Mouse (Mus musculus): Measurements from ENCODE around the gene Ctsh. TPM values are rescaled to one million over a fixed set of nuclear protein-coding genes. Genes with fewer than 3 reads are reported as not detected.

The Ctsh gene
- total RNA-seq (2017) = 201 and 215 TPM in 2 replicates

DNA sequence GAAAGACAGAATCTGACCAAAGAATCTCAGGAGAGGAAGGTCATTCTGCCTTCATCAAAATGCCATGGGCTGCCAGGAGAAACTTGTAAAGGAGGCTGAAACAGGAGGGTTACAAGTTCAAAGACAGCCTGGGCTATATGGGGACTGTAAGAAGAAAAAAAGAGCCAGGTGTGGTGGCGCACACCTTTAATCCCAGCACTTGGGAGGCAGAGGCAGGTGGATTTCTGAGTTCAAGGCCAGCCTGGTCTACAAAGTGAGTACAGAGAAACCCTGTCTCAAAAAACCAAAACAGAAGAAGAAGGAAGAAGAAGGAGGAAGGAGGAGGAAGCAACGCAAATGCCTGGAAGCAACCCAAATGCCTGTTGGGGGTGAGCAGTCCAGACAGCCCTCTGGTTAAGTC, at the start of gene Ctsh:
Gene Ctsh (plus strand): TSS at position 301 of the 400 bp plus-strand sequence.
- ATAC-seq (ENCODE audit: extremely low read depth, insufficient number of reproducible peaks, low FRiP score, poor library complexity, severe bottlenecking) = no peak

DNA sequence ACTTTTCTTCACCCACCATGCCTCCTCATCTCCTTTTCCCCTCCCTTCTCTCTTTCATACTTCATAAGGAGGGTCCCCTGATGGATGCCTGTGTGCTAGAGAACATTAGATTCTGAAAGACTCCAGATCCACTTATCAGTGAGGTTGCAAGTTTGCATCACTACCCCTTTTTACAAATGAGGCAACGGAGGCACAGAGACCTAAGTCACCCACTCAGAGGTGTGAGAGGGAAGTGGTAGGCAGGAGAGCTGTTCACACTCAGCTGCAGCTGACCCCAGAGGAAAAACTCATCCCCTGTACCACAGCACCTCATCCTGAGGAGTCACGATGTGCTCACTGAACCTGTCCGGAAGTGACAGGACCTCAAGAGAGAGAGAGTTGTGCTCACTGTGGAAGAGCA, 47.5 kb upstream of the Ctsh start:
- ATAC-seq (ENCODE audit: extremely low read depth, insufficient number of reproducible peaks, low FRiP score, poor library complexity, severe bottlenecking) = no peak

DNA sequence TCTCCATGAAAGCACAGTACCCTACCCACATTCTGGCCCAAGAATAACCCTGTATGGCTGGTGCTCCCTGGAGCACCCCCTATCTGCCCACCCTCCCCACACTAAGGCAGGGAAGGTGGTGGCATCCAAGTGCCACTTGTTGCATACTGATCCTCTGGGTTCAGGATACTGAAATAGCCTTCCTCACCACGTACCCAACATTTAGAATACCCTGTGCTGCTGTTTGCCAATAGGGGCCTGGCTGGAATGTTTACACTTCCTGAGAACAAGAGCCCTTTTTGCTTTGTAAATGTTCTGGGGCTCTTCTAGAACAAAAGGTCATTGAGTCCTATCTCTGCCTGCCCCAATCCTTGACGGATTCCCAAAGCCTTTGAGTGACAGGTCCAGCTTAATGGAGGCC, 46.9 kb upstream of the Ctsh start:
- no peak for ATAC-seq (ENCODE audit: extremely low read depth, insufficient number of reproducible peaks, low FRiP score, poor library complexity, severe bottlenecking)

DNA sequence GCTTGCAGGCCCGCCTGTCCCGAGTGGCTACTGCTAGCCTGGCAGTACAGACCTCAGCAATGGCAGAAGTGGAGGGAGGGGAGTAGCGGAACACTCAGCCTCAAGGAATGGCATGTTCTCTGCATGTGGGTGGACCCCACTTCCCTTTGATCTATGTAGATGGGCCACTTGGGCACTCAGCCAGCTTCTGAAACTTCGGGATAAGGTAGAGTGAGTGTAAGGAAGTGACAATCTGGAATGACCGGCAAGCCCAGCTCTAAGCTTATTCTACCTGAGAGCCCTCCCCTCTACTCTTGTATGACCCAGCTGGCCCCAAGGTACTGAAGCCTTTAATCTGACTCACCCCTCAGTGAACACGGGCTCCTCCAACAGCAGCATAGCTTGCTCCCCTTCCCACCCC, 45.8 kb upstream of the Ctsh start:
- ATAC-seq (ENCODE audit: extremely low read depth, insufficient number of reproducible peaks, low FRiP score, poor library complexity, severe bottlenecking) = no peak; the same call in 1 of the 2 replicates

DNA sequence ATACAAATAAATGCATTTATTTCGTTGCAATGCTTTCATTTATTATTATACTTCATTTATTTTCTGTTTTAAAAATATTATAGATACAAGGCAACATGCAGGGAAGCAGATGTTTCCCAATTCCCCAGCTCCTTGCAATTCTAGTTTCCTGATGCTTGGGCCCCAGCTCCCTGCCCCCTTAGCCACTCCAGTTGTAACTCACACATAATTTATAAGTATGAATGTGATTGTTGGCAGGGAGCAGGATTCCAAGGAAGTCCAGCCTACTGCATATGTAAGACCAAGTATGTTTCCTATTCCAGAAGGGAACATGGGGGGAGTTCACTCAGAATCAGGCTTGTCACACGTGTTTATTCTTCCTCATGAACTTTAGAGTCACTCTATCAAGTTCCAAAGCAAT, 42.1 kb upstream of the Ctsh start:
- no peak for ATAC-seq (ENCODE audit: extremely low read depth, insufficient number of reproducible peaks, low FRiP score, poor library complexity, severe bottlenecking)

DNA sequence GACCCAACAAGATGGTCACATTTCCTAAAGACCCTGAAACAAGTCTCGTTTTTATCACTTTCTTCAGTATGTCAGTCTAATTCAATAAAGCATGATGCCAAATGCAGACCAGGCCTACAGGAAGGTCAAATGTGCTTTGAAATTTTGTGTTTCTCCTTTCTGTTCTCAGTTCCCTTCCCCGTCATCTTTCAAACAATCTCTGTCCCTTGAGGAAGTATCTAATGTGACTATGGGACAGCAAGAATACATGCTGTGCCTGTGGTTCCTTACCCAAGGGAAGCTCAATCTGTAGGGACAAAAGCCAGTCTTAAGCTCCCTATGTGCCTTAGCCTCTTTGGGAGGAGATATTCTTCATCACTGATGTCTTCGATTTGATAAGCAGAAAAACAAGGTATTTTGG, 39.3 kb upstream of the Ctsh start:
- no peak for ATAC-seq (ENCODE audit: extremely low read depth, insufficient number of reproducible peaks, low FRiP score, poor library complexity, severe bottlenecking)

DNA sequence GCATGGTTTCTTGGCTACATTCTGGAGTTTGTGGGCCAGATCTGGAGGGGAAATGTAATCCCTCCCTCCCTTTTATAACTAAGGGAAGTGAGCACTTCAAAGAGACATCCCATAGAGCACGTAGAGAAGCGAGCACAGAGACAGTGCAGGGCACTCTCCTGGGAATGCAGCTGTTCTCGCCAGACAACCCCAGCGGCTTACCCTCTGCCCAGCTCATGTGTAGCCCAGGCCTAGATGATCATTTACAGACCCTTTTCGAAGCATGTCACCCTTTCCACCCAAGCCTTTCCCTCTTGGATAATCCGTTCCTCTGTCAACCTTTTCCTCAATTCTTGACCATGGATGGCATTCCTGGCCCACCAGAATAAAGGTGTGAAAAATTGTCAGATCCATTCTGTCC, 37.7 kb upstream of the Ctsh start:
- ATAC-seq (ENCODE audit: extremely low read depth, insufficient number of reproducible peaks, low FRiP score, poor library complexity, severe bottlenecking) = no peak

DNA sequence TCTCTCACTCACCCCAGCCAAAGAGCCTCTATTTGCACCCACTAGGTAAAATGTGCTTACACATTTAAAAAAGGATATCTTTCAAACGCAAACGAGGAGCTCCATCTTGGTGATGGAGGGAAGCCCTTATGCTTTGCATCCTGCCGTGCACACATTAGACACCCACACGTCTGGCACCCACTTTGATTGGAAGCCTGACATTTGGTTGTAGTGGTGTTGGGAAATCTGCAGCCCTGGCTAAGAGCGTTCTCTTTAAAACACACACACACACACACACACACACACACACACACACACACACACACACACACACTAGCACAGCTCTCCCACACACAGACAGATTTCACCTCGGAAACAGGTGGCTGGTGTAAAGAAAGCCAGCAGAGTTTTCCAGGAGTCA, 33.1 kb upstream of the Ctsh start:
- ATAC-seq (ENCODE audit: extremely low read depth, insufficient number of reproducible peaks, low FRiP score, poor library complexity, severe bottlenecking) = no peak

DNA sequence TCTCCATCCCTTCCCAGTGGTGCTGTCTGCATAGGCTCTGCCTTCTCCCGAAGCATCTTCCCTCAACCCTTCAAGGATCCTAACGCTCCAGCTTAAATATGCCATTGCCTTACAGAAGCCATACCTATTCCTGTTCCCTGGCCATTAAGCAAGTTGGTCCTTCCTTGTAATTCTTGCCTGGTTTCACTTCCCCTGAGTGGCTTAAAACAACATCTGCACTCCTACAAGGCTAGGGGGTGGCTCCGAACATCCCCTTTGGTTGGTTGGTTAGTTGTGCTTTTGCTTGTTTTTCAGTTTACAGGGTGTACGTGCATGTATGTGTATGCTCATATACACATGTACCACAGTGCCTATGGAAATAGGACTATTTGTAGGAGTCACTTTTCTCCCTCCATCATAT, 32.5 kb upstream of the Ctsh start:
- ATAC-seq (ENCODE audit: extremely low read depth, insufficient number of reproducible peaks, low FRiP score, poor library complexity, severe bottlenecking) = peak; percentile 53; the same call in 1 of the 2 replicates

GRCm38 (mm10) chr9:90027709-90028108, 26.2 kb upstream of the Ctsh start:
- peak; percentile 33; the same call in 1 of the 2 replicates for ATAC-seq (ENCODE audit: extremely low read depth, insufficient number of reproducible peaks, low FRiP score, poor library complexity, severe bottlenecking)

DNA sequence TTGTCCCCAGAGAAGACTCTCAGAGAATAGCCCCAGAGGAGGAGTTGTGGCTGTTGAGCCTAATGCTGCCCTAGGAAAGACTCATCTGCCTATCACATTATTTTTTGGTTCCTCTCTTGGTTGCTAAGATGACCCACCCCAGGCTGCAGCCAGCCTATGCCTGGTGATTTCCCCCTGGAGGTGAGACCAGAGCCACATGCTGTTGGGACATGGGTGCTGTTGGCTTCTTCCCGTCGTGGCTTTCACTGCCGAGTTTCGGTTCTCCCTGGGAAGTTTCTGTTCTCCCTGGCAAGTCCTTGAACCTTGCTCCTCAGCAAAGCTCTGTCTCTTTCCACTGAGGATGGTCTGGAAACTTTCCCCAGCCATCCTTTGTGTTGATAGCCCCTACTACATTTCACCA, 20.0 kb upstream of the Ctsh start:
- ATAC-seq (ENCODE audit: extremely low read depth, insufficient number of reproducible peaks, low FRiP score, poor library complexity, severe bottlenecking) = no peak

- no peak for ATAC-seq (ENCODE audit: extremely low read depth, insufficient number of reproducible peaks, low FRiP score, poor library complexity, severe bottlenecking)
Measured at GRCm38 (mm10) chr9:90035168-90035567, 18.8 kb upstream of the Ctsh start.

DNA sequence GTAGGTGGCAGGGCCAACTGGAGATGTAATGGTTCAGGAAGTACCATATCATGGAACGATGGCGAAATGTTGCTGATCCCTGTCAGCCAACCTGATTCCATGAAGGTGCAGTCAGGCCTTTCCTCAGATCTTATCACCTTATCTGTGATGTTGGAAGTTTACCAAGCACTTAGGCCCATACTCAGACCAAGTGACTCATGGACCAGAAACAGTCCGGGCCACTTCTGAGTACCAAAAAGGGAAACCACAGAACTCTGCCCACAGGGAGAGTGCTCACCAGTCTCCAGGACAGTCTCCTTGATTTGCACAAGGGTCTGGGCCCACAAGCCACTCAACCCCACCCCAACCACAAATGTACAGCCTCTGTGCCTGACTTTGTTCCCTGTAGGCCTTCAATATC, 18.2 kb upstream of the Ctsh start:
- no peak for ATAC-seq (ENCODE audit: extremely low read depth, insufficient number of reproducible peaks, low FRiP score, poor library complexity, severe bottlenecking)

- ATAC-seq (ENCODE audit: extremely low read depth, insufficient number of reproducible peaks, low FRiP score, poor library complexity, severe bottlenecking) = no peak
Measured at GRCm38 (mm10) chr9:90036313-90036712, 17.6 kb upstream of the Ctsh start.

DNA sequence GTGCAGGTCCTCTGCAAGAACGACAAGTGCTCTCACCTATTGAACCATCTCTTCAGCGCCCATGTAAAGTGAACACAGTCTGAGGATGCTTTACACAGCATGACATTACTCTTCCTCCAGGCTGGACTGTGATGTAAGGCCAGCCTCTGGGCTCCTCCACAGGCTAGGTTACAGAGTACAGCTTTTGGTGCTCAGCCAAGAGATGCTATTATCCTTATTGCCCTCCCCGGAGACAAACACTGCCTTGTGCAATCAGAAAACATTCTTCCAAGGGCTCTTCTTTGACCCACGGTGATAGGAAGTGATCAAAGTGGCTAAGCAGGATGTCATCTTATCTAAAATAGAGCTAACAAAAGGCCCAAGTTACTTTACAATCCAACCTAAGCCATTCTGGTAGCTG, 15.4 kb upstream of the Ctsh start:
- no peak for ATAC-seq (ENCODE audit: extremely low read depth, insufficient number of reproducible peaks, low FRiP score, poor library complexity, severe bottlenecking)

- no peak for ATAC-seq (ENCODE audit: extremely low read depth, insufficient number of reproducible peaks, low FRiP score, poor library complexity, severe bottlenecking)
Measured at GRCm38 (mm10) chr9:90040916-90041315, 13.0 kb upstream of the Ctsh start.

GRCm38 (mm10) chr9:90041556-90041955, 12.4 kb upstream of the Ctsh start:
- ATAC-seq (ENCODE audit: extremely low read depth, insufficient number of reproducible peaks, low FRiP score, poor library complexity, severe bottlenecking) = no peak

- ATAC-seq (ENCODE audit: extremely low read depth, insufficient number of reproducible peaks, low FRiP score, poor library complexity, severe bottlenecking) = peak; percentile 100
Measured at GRCm38 (mm10) chr9:90042906-90043305, 11.0 kb upstream of the Ctsh start.

DNA sequence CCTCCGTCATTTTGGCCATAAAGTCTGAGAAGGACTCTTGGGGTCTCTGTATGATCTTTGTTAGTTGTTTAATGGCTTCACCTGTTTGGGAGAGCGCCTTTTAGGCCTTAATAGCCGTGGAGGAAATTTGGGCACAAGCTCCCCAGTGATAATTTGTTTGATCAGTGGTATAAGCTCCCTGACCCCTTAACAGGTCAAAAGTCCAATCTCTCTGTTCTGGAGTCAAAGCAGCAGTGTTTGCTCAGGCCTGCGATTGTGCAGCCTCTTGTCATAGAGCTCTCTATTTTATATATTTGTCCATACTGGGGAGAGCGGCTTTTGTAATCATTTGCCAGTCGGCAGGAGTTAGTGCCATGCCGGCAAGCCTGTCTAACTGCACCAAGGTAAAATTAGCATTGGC, 8.8 kb upstream of the Ctsh start:
- no peak for ATAC-seq (ENCODE audit: extremely low read depth, insufficient number of reproducible peaks, low FRiP score, poor library complexity, severe bottlenecking)

- ATAC-seq (ENCODE audit: extremely low read depth, insufficient number of reproducible peaks, low FRiP score, poor library complexity, severe bottlenecking) = no peak
Measured at GRCm38 (mm10) chr9:90047937-90048627, 5.9 kb upstream of the Ctsh start.

Measured in neutrophil, adult 5-6 weeks (primary cell).